Mouse (Mus musculus): ENCODE results near the gene Zfp975.
"Not testable (repeated sequence)": the region's sequence is repeated elsewhere in the genome, so short reads cannot be mapped to it uniquely, and the experiment has no call there.

DNA sequence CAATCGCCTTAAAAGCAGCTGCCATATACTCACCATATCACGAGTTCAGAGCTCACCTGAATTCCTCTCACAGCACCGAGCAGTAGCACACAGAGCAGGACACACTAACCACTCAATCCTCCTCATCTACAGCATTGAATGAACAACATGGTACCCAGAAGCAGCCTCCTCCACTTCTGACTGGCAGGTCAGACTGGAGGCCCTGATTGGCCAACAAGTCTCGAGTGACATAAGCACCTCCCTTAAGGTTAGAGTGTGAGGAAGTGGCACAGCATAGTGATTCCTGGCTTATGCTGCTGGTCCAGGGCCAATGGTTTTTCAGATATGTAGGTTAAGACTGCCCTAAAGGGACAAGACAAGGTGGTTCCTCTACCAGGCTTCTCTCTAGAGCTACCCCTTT, 34.4 kb upstream of the Zfp975 start, which contains the start of gene Gm17067:
- not testable (repeated sequence) for TF ChIP-seq CTCF (IDR thresholded peaks at IDR 0.05; ENCODE audit: control insufficient read depth, insufficient read depth, low read length); POLR2A (IDR thresholded peaks at IDR 0.05; ENCODE audit: borderline replicate concordance, control insufficient read depth, low read depth, low read length)
